Mouse (Mus musculus) limb, embryonic 12.5 days (tissue): ENCODE data around the gene Fgb. TPM values are rescaled to one million over a fixed set of nuclear protein-coding genes. Genes with fewer than 3 reads are reported as not detected.

Source experiments
- polyA plus RNA-seq: library from polyadenylated mRNA; unstranded; fragments of >200 nt; fragmentation: Nextera tagmentation; extraction: Ambion mirVana; gene quantifications from 2 replicates; pipeline ENCODE4 v1.2.1, GENCODE M21; 2016

Fgb gene
- polyA plus RNA-seq, 1 experiment from 2014 or later, result 0.05 TPM

Other genes starting within 250 kb of the Fgb start
- 3.0 and 4.0 TPM in 2 replicates for gene Rbm46, start 173.4 kb downstream of the Fgb start, polyA plus RNA-seq
- 0.13 and 0.14 TPM in 2 replicates for gene Lrat, start 145.9 kb downstream of the Fgb start, polyA plus RNA-seq
- gene Fgg, start 42.1 kb downstream of the Fgb start, polyA plus RNA-seq, result 0.12 TPM in 1 of 2 replicates, not detected in the other
- gene Fga, start 23.8 kb downstream of the Fgb start, polyA plus RNA-seq, result 0.10 and 0.15 TPM in 2 replicates
- gene Plrg1, start 5.7 kb upstream of the Fgb start, polyA plus RNA-seq, result 123 and 125 TPM in 2 replicates
- gene Dchs2, start 78.1 kb upstream of the Fgb start, polyA plus RNA-seq, result 0.38 and 0.49 TPM in 2 replicates